Comparison of ENCODE assay signal across 8 mouse cellular contexts in genomic region chr5:84414931-84415431, GRCm38 (mm10). TPM values are rescaled to one million over a fixed set of nuclear protein-coding genes. Genes with fewer than 3 reads are reported as not detected.
DNase-seq lines count a peak whose midpoint lies in the region; ATAC-seq and TF ChIP-seq lines count a peak whose summit lies in the region.

No protein-coding gene starts in this region.

- H3K27me3 ChIP-seq in hindbrain, embryonic 13.5 days, result no peaks in the 10 kb centered on the region; the same call in 1 of the 2 replicates
- peaks cover 48% of the 10 kb centered on the region for H3K27me3 ChIP-seq in midbrain, embryonic 10.5 days (ENCODE audit: low read depth, poor library complexity, severe bottlenecking)
- H3K27me3 ChIP-seq in stomach, postnatal 0 days (ENCODE audit: control insufficient read depth, insufficient read depth, low read length), result 0 out of 2 replicates have a peak, but pooled peaks cover 2% of the 10 kb centered on the region

- H3K4me1 ChIP-seq in hindbrain, embryonic 13.5 days (replicated peaks), result peaks cover 26% of the 10 kb centered on the region
- H3K4me1 ChIP-seq in midbrain, embryonic 10.5 days, result peaks cover 41% of the 10 kb centered on the region
- H3K4me1 ChIP-seq in stomach, postnatal 0 days (replicated peaks; ENCODE audit: control insufficient read depth, insufficient read depth), result 0 out of 2 replicates have a peak, but pooled peaks cover 2% of the 10 kb centered on the region

- peak overlapping the region; percentile 96 for H3K27ac ChIP-seq in hindbrain, embryonic 13.5 days
- peak overlapping the region; percentile 90 for H3K27ac ChIP-seq in midbrain, embryonic 10.5 days (replicated peaks)
- H3K27ac ChIP-seq in stomach, postnatal 0 days (replicated peaks), result no peak overlapping the region

- WGBS in hindbrain, embryonic 13.5 days, result 6% methylated on average over 8 of the region's 8 CpGs
- 6% methylated on average over 8 of the region's 8 CpGs for WGBS in midbrain, embryonic 10.5 days
- 10% methylated on average over 8 of the region's 8 CpGs for WGBS in stomach, postnatal 0 days

- intact Hi-C loops in left cerebral cortex, postnatal 4 days (cut with DNase I), result loop anchor here (10.0 kb wide), 1 partner anchor 130 kb away; no protein-coding TSS in a partner anchor

- no peaks in the 10 kb centered on the region for H3K9me3 ChIP-seq in hindbrain, embryonic 13.5 days
- no peaks in the 10 kb centered on the region for H3K9me3 ChIP-seq in midbrain, embryonic 10.5 days (replicated peaks)
- no peaks in the 10 kb centered on the region for H3K9me3 ChIP-seq in stomach, postnatal 0 days (ENCODE audit: control insufficient read depth, low read length)

- no peak for ATAC-seq in hindbrain, embryonic 13.5 days (ENCODE audit: low FRiP score)
- no peak for ATAC-seq in stomach, postnatal 0 days (ENCODE audit: low FRiP score, low TSS enrichment)
- ATAC-seq in monocyte, adult 5-6 weeks (replicated peaks; ENCODE audit: insufficient number of reproducible peaks, low FRiP score, low TSS enrichment, poor library complexity, severe bottlenecking), result no peak

- DNase-seq in left cerebral cortex, adult 11 months (ENCODE audit: low spot score), result peak; percentile 21
- DNase-seq in left cerebral cortex, postnatal 4 days, result no peak
- DNase-seq in midbrain, embryonic 10.5 days (ENCODE audit: low spot score), result peak; percentile 36
- DNase-seq in stomach, postnatal 0 days (ENCODE audit: low spot score), result peak; percentile 13
- no peak for DNase-seq in thymus, adult 18-20 months
- no peak for DNase-seq in kidney, adult 11 months

- no peak for TF ChIP-seq CTCF in stomach, postnatal 0 days (IDR thresholded peaks at IDR 0.05; ENCODE audit: low read depth)

- H3K4me3 ChIP-seq in hindbrain, embryonic 13.5 days, result peak overlapping the region; percentile 83
- H3K4me3 ChIP-seq in midbrain, embryonic 10.5 days, result peak overlapping the region; percentile 82
- H3K4me3 ChIP-seq in stomach, postnatal 0 days (ENCODE audit: low read depth, low read length), result 0 out of 2 replicates have a peak overlapping the region, but pooled peaks have one; percentile 52

- no peaks in the 10 kb centered on the region for H3K36me3 ChIP-seq in hindbrain, embryonic 13.5 days
- H3K36me3 ChIP-seq in midbrain, embryonic 10.5 days, result no peaks in the 10 kb centered on the region
- H3K36me3 ChIP-seq in stomach, postnatal 0 days (ENCODE audit: control insufficient read depth, insufficient read depth, low read length), result no peaks in the 10 kb centered on the region

- H3K4me2 ChIP-seq in hindbrain, embryonic 13.5 days, result peak overlapping the region; percentile 80
- H3K4me2 ChIP-seq in stomach, postnatal 0 days (replicated peaks; ENCODE audit: low read depth), result peak overlapping the region; percentile 90

- peak overlapping the region; percentile 91 for H3K9ac ChIP-seq in hindbrain, embryonic 13.5 days
- H3K9ac ChIP-seq in stomach, postnatal 0 days (ENCODE audit: low read length), result no peak overlapping the region

- no peak for TF ChIP-seq EP300 in stomach, postnatal 0 days (optimal IDR thresholded peaks at IDR 0.05)

RNA-seq across cellular contexts. Expression of gene Epha5, which starts 2.2 kb away (rescaled TPM):
- total RNA-seq in left cerebral cortex, postnatal 4 days (2021), result 100 to 1,000 TPM; 180 to 197 TPM
- 72.8 and 74.8 TPM in 2 replicates for polyA plus RNA-seq in hindbrain, embryonic 13.5 days (2015; fragmentation: Nextera tagmentation; extraction: Ambion mirVana)
- 16.1 and 25.5 TPM in 2 replicates for polyA plus RNA-seq in midbrain, embryonic 10.5 days (2016; fragmentation: Nextera tagmentation; extraction: Ambion mirVana)
- polyA plus RNA-seq in stomach, postnatal 0 days (2015; fragmentation: Nextera tagmentation; extraction: Ambion mirVana), result 1.5 and 1.8 TPM in 2 replicates
- not detected in 3 replicates for total RNA-seq in monocyte, adult 5-6 weeks (2017)

Comparison
In these comparisons a context has a peak if more than half of its experiments do, and no peak if none do; other contexts are left out.
1. DNase-seq: peak in left cerebral cortex, adult 11 months (single experiment), midbrain, embryonic 10.5 days (single experiment) and stomach, postnatal 0 days (single experiment); none in left cerebral cortex, postnatal 4 days (single experiment), thymus, adult 18-20 months (0 of 2) and kidney, adult 11 months (single experiment).
2. Peak in every context shown above with its lines, with median percentiles within 50 percentile points of each other: H3K4me3 ChIP-seq.